Mouse (Mus musculus) gastrocnemius, adult 8-10 months (tissue): ENCODE measurements at regions not wholly inside any gene's neighbourhood (a gene's known extent, or its start where the extent isn't known, plus 50 kb on each side); places are given as distances from the start of the nearest gene placed in this dataset.
"Not testable (repeated sequence)": the region's sequence is repeated elsewhere in the genome, so short reads cannot be mapped to it uniquely, and the experiment has no call there.

ENCODE experiments used
- DNase-seq, 2 experiments: peaks; one replicate each; pipeline ENCODE4 v3.0.0; 2022; ENCODE audit warnings: low spot score in 2 of 2

- not testable (repeated sequence) for DNase-seq
Measured at GRCm38 (mm10) chr6:3201507-3201906, 197.9 kb downstream of the Samd9l start.

- DNase-seq, result peak in 1 of 2 experiments; percentile 14
Measured at GRCm38 (mm10) chr6:3201107-3201506, 198.3 kb downstream of the Samd9l start.

- DNase-seq, result peak; percentile 8 to 12
Measured at GRCm38 (mm10) chr6:3200586-3200985, 198.8 kb downstream of the Samd9l start.

- not testable (repeated sequence) for DNase-seq
Measured at GRCm38 (mm10) chr6:3192424-3192820, 206.9 kb downstream of the Samd9l start.

- not testable (repeated sequence) for DNase-seq
Measured at GRCm38 (mm10) chr6:3191695-3192423, 207.5 kb downstream of the Samd9l start.

GRCm38 (mm10) chr6:3183819-3184199 lies 215.6 kb downstream of the Samd9l start:
- peak; percentile 47 to 54 for DNase-seq

- DNase-seq, result peak; percentile 14 to 53
Measured at GRCm38 (mm10) chr6:3182889-3183818, 216.2 kb downstream of the Samd9l start.

GRCm38 (mm10) chr6:3182424-3182841 lies 216.9 kb downstream of the Samd9l start:
- not testable (repeated sequence) for DNase-seq

- not testable (repeated sequence) for DNase-seq
Measured at GRCm38 (mm10) chr6:3179603-3180348, 219.6 kb downstream of the Samd9l start.

GRCm38 (mm10) chr6:3169479-3169878 lies 229.9 kb downstream of the Samd9l start:
- DNase-seq, result not testable (repeated sequence)

- DNase-seq, result not testable (repeated sequence)
Measured at GRCm38 (mm10) chr6:3166149-3166548, 233.2 kb downstream of the Samd9l start.

- not testable (repeated sequence) for DNase-seq
Measured at GRCm38 (mm10) chr6:3151901-3152300, 247.5 kb downstream of the Samd9l start.

GRCm38 (mm10) chr6:3137823-3138222 lies 261.5 kb downstream of the Samd9l start:
- DNase-seq, result not testable (repeated sequence)

- DNase-seq, result not testable (repeated sequence)
Measured at GRCm38 (mm10) chr6:3133763-3134162, 265.6 kb downstream of the Samd9l start.

- DNase-seq, result not testable (repeated sequence)
Measured at GRCm38 (mm10) chr6:3116296-3116695, 283.1 kb downstream of the Samd9l start.
